Mouse (Mus musculus) kidney, embryonic 14.5 days (tissue): Measurements from ENCODE around the gene Slc16a2. TPM values are rescaled to one million over a fixed set of nuclear protein-coding genes. Genes with fewer than 3 reads are reported as not detected.

Experiments
- ATAC-seq: fragments of 200-750 bp; cut with Nextera tagmentation; 2 replicates; pipeline ENCODE4 v1.8.0; 2017; ENCODE audit warnings: moderate number of reproducible peaks, mild to moderate bottlenecking, moderate TSS enrichment, moderate library complexity; ENCODE audit not compliant: low FRiP score, low TSS enrichment
- H3K27ac ChIP-seq: fragments of 300-500 bp; sonication (generic); 2 replicates; pipeline ENCODE4 v1.5.1; 2014; ENCODE audit warnings: low read depth, mild to moderate bottlenecking, low read length, moderate library complexity, mixed read lengths
- H3K27me3 ChIP-seq: fragments of 300-500 bp; sonication (generic); 2 replicates; pipeline ENCODE4 v1.6.1; 2014; ENCODE audit warnings: mild to moderate bottlenecking, low read length; ENCODE audit not compliant: control insufficient read depth, insufficient read depth
- H3K36me3 ChIP-seq: fragments of 300-500 bp; sonication (generic); 2 replicates; pipeline ENCODE4 v1.6.1; 2014; ENCODE audit warnings: low read length, mixed read lengths; ENCODE audit not compliant: control insufficient read depth, insufficient read depth
- H3K4me1 ChIP-seq: fragments of 300-500 bp; sonication (generic); 2 replicates; pipeline ENCODE4 v1.6.1; 2014; ENCODE audit warnings: low read length, mixed read lengths; ENCODE audit not compliant: control insufficient read depth, insufficient read depth
- H3K4me2 ChIP-seq: fragments of 300-500 bp; sonication (generic); replicated peaks from 2 replicates; pipeline ENCODE4 v1.6.1; 2014; ENCODE audit warnings: low read depth, mild to moderate bottlenecking, low read length
- H3K4me3 ChIP-seq: fragments of 300-500 bp; sonication (generic); 2 replicates; pipeline ENCODE4 v1.5.1; 2014; ENCODE audit warnings: mild to moderate bottlenecking, low read length
- H3K9ac ChIP-seq: fragments of 300-500 bp; sonication (generic); 2 replicates; pipeline ENCODE4 v1.6.1; 2014; ENCODE audit warnings: low read depth, mild to moderate bottlenecking, low read length, moderate library complexity
- H3K9me3 ChIP-seq: fragments of 300-500 bp; sonication (generic); 2 replicates; pipeline ENCODE4 v1.6.1; 2016; ENCODE audit warnings: low read length; ENCODE audit not compliant: control insufficient read depth
- WGBS: fragments of 180-500 bp; shearing (Covaris S2); extraction: QIAGEN DNeasy Blood & Tissue Kit; methylation state at CpG from one replicate; pipeline ENCODE4 v1.1.7; 2014; 5-methylcytosine and 5-hydroxymethylcytosine counted together
- polyA plus RNA-seq: library from polyadenylated mRNA; unstranded; fragments of >200 nt; fragmentation: Nextera tagmentation; extraction: Ambion mirVana; gene quantifications from 2 replicates; pipeline ENCODE4 v1.2.1, GENCODE M21; 2014

The Slc16a2 gene
- polyA plus RNA-seq, 1 experiment from 2014 or later = 13.1 TPM

DNA sequence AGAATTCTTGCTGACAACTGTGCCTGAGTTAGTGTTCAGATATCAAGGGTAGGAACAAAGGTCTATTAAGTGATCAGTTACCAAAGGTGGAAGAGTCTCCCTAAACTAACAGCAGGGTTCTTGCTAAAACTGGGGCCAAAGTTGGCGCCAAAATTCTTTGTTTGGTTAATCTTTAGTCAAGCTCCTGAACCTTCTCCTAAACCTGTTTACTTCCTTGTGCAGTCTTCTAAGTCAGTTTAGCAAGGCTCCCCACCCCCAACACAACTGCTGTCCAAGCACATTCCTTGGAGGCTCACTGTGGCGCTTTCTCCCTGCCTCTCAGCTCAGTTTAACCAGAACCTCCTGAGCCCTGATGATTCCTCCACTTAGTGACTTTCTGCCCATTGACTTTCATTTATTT, 168.8 kb downstream of the Slc16a2 start:
- ATAC-seq = peak; percentile 69; the same call in 1 of the 2 replicates
- WGBS = 36% methylated on average over 2 of the region's 2 CpGs

DNA sequence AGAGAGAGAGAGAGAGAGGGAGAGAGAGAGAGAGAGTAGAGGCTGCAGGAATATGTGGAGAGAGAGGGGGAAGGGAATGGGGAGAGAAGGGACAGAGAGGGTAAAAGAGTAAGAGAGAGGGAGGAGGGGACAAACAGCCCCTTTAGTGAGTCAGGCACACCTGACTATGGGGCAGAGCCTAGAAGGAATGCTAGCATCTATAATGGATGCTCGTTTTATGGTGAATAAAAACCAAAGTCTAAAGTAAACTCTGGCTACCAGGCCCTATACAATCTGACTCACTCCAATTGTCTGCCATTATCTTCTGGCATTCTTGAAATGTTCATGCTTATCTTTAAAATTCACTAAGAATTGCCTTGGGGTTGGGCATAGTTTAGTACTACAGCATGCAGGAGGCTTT, 169.7 kb downstream of the Slc16a2 start:
- H3K4me2 ChIP-seq = no peak overlapping the region
- WGBS = 76% methylated on average over 1 of the region's 1 CpGs
- H3K27me3 ChIP-seq = no peaks in the 10 kb centered on the region; the same call in 1 of the 2 replicates
- no peaks in the 10 kb centered on the region for H3K4me1 ChIP-seq
- H3K36me3 ChIP-seq = no peaks in the 10 kb centered on the region
- H3K9ac ChIP-seq = no peak overlapping the region
- ATAC-seq = no peak
- no peak overlapping the region for H3K27ac ChIP-seq
- no peak overlapping the region for H3K4me3 ChIP-seq
- no peaks in the 10 kb centered on the region for H3K9me3 ChIP-seq

More for the DNA sequence above, 168.8 kb downstream of the Slc16a2 start:
- H3K9ac ChIP-seq = no peak overlapping the region
- H3K27me3 ChIP-seq = no peaks in the 10 kb centered on the region; the same call in 1 of the 2 replicates
- H3K9me3 ChIP-seq = no peaks in the 10 kb centered on the region
- no peak overlapping the region for H3K27ac ChIP-seq
- no peak overlapping the region for H3K4me2 ChIP-seq
- no peaks in the 10 kb centered on the region for H3K4me1 ChIP-seq
- no peaks in the 10 kb centered on the region for H3K36me3 ChIP-seq
- no peak overlapping the region for H3K4me3 ChIP-seq

Other genes with a start within 250 kb of the Slc16a2 start
- not detected in 2 replicates for gene Zcchc13, start 191.4 kb downstream of the Slc16a2 start, polyA plus RNA-seq
- gene Rlim, start 159.3 kb upstream of the Slc16a2 start, polyA plus RNA-seq = 21.5 and 44.6 TPM in 2 replicates